Mouse (Mus musculus): ENCODE results near the gene Herpud2. TPM values are rescaled to one million over a fixed set of nuclear protein-coding genes. Genes with fewer than 3 reads are reported as not detected.
"Not testable (repeated sequence)": the region's sequence is repeated elsewhere in the genome, so short reads cannot be mapped to it uniquely, and the experiment has no call there.

The Herpud2 gene
- polyA plus RNA-seq, 1 experiment: 14.7 TPM

DNA sequence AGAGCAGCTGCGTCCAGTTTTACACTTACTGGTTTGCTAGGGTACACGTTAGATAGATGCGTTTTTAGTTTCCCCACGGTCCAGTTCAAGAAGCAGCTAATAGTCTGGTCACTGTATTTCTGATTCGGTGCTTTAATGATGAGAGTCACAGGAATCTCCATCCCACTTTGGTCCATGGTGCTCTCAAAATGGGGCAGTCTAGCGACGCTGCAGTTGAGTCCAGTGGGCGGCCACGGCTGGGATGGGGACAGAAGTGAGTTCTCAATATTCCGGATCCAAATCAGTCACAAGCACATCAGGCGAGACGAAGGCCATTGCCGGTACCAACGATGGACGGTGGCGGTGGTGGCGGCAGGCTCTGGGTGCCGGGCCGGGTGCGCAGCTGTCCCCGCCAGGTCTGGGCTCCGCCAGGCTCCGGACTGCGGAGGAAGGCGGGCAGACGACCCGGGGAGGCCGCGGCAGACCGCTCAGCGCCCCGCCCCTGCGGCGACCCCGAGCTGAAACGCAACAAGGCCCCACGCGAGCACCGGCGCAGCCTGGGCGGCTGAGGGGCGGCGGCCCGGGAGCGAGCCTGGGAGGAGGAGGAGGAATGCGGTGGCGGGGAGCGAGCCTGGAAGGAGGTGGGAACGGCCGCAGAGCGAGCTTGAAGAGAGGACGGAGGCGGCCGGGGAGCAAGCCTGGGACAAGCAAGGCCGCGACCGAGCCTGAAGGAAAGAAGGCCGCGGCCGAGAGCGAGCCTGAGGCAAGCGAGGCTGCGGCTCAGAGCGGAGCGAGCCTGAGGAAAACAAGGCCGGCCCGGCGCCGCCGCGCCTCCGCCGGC lies 619 bp downstream of the Herpud2 start:
- WGBS: under 1% methylated on average over 73 of the region's 73 CpGs
- no peak for DNase-seq (ENCODE audit: low read depth, low spot score)

DNA sequence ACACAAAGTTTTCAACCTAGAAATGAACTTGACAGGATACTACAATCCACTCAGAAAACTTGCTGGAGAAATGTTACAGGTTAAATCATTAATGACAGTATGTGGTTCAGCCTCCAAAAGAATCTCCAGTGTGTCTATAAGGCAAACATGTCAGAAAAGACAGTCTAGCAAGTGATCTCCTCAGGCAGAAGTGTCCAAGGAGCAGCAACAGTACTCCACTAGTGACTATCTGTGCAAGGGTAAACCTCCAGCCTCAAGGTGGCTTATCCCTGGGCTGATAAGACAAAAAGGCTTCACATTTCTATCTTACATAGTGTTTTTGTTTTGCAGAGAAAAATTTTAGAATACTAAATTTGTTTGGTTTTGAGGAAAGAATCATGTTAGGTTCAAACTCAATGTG lies 2.9 kb downstream of the Herpud2 start:
- no peak for DNase-seq (ENCODE audit: low read depth, low spot score)

DNA sequence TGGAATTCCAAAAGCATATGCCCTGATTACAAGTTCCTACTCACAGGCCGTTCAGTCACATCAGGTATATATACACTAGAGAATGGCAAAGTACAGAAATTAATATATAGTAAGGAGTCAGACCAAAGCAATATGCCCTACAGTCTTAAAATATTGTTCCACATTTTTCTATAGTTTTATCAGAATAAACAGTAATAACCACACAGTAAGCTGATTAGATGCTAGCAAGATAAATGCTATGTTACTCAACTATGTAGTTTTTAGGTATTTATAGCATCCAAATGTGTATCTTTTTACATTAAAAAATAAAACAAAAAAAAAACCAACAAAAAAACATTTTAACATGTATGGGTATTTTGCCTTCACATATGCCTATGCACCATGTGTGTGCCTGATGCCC lies 5.7 kb downstream of the Herpud2 start:
- 87% methylated on average over 1 of the region's 1 CpGs for WGBS
- DNase-seq (ENCODE audit: low read depth, low spot score): no peak

DNA sequence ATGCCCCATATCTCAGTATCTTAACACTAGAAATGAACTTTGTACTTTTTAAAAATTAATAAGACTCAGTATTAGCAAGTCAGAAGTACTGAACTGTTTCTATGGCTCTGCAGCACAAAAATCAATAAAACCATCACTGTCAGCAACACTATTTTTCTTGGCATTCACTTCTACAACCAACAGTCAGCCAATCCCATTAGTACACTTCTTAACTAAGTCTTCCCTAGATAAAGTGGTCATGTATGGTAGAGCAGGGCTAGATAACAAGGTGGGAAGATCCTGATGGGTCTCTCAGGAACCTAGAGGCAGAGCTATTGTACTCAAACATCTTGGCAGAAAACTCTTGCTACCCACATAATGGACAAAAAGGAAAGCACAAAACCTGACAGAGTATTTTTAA lies 7.7 kb downstream of the Herpud2 start:
- DNase-seq (ENCODE audit: low read depth, low spot score): no peak

DNA sequence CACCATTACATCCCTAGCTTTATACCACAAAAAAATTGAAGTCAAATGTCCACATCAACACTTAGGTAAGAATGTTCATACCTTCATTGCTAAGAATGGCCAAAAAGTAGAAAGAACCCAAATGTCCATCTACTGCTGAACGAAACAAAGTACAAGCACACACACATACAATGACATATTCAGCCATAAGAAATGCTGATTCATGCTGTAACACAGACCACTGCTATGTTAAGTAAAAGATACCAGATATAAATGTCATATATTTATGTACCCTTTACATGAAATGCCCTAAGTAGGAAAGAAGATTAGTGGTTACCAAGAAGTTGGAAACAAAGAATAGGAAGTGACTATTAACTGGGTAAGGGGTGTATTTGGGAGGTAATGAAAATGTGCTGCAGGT lies 8.6 kb downstream of the Herpud2 start:
- 91% methylated on average over 1 of the region's 1 CpGs for WGBS
- no peak for DNase-seq (ENCODE audit: low read depth, low spot score)

DNA sequence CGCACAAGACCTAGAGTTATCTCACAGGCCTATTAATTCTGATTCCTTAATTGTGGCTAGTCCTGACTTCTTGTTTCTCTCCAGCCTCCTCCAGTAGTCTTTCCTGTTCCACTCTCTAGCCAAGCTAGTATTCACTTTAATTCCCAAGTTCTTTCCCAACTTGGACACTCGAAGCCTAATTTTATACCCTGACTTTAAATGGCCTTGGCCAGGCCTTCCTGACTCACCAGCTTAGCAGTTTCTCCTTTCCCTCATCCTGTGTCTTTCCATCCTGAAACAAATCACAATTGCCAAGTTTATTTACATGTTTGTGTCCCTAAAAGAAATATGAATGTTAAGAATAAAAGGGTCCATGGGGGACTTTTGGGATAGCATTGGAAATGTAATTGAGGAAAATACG lies 9.6 kb downstream of the Herpud2 start:
- 85% methylated on average over 3 of the region's 3 CpGs for WGBS
- DNase-seq (ENCODE audit: low read depth, low spot score): no peak

DNA sequence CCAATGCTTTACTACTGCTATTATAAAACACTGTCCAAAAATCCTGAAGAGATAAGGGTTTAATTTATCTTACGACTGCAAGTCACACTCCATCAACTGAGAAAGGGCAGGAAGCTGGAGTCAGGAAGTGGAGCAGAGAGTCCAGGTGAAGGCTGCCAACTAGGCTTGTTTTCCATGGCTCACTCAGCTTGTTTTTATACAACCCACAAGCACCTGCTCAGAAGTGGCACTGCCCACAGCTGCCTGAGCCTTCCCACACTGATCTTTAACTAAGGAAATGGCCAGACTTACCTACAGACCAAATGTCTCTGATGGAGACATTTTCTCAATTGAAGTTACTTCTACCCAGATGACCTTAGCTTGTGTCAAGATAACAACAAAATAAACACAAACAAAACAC lies 11.3 kb downstream of the Herpud2 start:
- no peak for DNase-seq (ENCODE audit: low read depth, low spot score)
- 29% methylated on average over 1 of the region's 1 CpGs for WGBS

DNA sequence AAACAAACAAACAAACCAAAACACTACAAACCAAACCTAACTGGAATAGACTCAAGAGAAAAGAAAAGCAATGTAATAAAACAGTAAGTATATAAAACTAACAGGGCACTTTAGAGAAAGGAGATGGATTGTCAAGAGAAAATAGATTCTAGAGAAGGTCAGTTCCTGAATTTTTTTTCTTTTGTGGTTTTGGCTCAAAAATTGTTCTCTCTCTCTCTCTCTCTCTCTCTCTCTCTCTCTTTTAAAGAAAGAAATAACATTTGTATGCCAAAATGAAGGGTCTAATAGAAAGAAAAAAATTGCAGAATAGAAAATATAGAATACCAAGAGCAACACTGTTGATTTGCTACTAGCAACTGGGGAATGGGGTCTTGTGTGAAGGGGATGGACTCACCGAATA lies 12.7 kb downstream of the Herpud2 start:
- 91% methylated on average over 1 of the region's 1 CpGs for WGBS
- DNase-seq (ENCODE audit: low read depth, low spot score): no peak

DNA sequence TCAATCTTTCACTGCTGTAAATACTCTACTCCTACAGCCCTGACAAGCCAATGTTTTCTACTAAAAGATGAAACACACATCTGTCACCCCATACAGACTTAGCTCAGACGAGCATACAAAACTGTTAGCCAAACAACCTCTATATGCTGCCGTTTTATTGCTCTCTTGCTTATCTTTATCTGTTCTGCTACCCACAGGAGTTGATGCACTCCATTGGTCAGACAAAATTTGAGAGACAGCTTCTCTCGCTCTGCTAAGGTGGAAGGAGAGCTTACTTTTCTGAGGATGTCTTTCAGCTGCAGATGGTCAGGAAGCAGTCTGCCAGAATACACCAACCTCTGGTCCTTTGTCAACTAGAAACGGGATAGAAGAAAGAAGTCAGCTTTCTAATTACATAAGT lies 18.7 kb downstream of the Herpud2 start:
- no peak for DNase-seq (ENCODE audit: low read depth, low spot score)
- 42% methylated on average over 4 of the region's 4 CpGs for WGBS

DNA sequence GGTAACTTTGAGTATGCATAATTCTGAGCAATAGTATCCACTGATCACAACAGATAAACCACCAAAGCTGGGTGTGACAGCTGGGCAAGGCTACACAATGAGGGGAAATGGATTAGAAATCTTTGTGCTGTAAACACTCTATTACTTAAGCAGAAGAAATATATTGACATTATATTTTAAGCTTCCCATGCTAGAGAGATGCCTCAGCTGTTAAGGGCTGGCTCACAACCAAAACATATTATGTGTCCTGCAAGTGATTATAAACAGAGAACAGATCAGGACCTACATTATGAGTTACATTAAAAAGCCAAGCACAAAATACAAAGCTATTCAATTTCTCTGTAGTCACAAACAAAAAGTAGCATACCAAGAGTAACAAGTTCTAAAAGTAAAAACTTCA lies 19.4 kb downstream of the Herpud2 start:
- no peak for DNase-seq (ENCODE audit: low read depth, low spot score)

DNA sequence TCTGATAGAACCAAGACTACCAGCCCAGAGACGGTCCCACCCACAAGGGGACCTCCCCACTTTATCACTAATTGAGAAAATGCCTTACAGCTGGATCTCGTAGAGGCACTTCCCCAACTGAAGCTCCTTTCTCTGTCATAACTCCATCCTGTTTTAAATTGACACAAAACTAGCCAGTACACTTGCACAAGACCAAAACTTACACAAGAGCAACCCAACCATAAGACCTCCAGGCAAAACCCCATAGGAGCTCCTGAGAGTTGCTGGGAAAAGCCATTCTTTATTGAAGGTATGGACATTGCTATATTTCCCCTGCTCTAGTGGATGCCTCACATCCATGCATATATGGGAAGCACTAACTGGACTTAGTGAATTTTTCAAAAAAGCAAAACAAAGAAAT lies 27.6 kb downstream of the Herpud2 start:
- 86% methylated on average over 2 of the region's 2 CpGs for WGBS
- no peak for DNase-seq (ENCODE audit: low read depth, low spot score)

DNA sequence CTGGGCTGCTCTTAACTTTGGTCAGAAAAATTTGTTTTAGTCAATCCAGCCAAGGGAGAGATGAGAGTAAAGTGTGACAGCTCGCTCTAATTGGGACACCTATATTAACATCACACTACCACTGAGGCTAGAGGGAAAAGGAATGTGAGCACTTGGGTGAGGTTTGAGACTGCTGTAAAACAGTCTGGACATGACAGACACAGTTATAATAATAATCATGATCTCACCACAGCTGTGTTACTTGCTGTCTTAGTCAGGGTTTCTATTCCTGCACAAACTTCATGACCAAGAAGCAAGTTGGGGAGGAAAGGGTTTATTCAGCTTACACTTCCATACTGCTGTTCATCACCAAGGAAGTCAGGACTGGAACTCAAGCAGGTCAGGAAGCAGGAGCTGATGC lies 28.0 kb downstream of the Herpud2 start:
- DNase-seq (ENCODE audit: low read depth, low spot score): not testable (repeated sequence)
- 97% methylated on average over 1 of the region's 1 CpGs for WGBS

DNA sequence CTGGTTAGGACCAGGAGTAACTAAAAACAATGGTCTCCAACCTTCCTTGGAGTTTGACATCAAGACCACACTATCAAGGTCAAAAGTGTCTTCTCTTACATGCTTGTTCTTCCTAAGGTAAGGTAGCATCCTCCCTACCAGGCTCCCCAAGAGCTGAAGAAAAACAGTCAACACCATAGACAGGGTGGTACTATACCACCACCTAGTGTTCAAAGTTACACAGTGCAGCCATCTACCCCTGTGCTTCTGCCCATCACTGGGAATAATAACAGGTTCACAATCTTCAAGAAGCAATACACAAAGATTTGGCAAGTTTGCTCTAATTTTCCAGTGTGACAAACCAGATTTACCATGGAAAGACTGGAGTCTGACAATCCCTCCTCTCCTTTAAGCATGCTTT lies 47.0 kb downstream of the Herpud2 start:
- no peak for DNase-seq (ENCODE audit: low read depth, low spot score)

DNA sequence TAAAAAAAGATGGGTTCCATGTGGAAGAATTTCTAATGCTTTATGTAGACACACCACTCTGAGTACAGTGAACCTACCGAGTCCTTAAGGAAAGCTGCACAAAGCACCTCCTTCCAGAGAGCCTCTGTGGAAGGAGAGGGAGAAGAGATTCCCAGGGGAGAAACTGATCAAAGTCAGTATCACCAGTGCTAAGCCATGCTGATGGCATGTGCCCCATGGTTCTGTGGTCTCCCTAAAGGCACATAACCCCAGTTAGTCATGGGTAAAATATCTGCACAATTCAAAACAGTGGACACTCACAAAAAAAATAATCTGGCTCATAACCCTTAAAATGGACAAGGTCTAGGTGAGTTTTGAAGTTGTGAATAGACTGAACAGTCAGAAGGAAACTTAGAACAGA lies 48.7 kb downstream of the Herpud2 start:
- no peak for DNase-seq (ENCODE audit: low read depth, low spot score)
- WGBS: 89% methylated on average over 1 of the region's 1 CpGs

DNA sequence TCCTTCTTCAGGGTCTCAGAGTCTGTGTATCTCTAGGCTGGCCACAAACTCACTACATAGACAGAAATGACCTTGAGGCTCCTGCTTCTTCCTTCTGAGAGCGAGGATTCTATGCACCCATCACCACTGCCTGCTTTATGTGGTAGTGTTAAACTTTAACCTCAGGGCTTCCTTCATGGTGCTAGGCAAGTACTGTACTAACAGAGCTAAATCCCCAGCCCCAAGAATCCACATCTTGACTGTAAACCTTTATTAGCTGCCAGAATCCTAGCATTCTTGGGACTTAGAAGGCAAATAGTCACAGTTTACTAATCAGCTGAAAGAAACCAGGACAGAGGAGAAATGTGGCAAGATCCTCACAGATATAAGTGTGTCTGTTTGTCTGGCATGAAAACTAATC lies 60.8 kb downstream of the Herpud2 start:
- DNase-seq (ENCODE audit: low read depth, low spot score): no peak
- WGBS: 16% methylated on average over 1 of the region's 1 CpGs

DNA sequence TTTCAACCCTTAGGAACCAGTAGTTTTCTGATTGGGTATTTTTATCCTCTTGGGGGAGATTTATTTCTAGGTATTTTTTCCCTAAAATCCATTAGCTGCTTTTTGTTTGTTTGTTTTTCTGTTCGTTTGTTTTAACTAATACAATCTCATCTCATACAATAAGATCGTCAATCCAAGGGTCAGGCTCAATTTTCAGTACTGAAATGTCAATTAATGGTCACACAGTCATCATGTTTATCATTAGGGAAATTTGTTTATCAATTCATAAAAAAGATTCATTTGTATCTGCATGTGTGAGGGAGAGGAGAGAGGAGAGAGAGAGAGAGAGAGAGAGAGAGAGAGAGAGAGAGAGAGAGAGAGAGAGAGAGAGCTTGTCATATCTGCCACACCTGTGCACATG lies 62.5 kb downstream of the Herpud2 start, which contains the start of gene Gm10181:
Gene Gm10181, plus strand, starts transcription at position 301 of the 400 bp plus-strand sequence.
- WGBS: 65% methylated on average over 2 of the region's 2 CpGs
- DNase-seq (ENCODE audit: low read depth, low spot score): no peak

DNA sequence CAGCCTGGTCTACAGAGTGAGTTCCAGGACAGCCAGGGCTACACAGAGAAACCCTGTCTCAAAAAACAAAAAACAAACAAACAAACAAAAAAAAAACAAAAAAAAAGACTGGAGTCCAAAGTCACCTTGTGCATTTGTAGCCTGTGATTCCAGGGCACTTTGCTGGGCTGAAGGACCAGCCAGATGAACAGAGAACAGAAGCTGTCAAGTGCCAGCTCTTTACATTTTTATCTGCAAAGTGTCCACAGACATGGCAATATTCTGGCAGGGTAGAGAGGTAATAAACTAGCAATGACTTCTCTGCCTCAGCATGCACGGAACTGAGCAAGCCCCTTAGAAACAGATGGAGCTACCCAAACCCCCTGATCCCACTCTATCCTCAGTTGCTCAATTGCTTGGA lies 75.1 kb downstream of the Herpud2 start:
- no peak for DNase-seq (ENCODE audit: low read depth, low spot score)
- WGBS: 54% methylated on average over 1 of the region's 1 CpGs

DNA sequence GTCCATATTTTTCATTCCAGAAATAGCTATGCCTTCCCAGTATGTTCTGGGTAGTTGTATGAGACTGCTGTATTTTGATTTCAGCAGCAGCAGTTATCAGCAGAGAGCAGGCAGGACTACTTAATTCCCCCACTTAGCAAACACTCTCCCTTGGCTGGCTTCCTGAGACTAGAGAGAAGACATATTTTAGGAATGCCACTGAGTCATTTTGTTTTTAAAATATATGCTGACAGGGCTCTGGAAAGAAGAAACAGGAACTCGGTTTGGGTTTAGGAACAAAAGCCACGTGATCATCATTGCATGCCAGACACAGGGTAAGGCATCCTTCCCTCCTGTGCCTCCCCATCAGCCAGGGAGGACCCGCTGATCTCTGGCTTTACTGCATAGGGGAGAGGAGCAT lies 75.6 kb downstream of the Herpud2 start:
- no peak for DNase-seq (ENCODE audit: low read depth, low spot score)
- whole genome bisulfite sequencing: 43% methylated on average over 3 of the region's 3 CpGs

DNA sequence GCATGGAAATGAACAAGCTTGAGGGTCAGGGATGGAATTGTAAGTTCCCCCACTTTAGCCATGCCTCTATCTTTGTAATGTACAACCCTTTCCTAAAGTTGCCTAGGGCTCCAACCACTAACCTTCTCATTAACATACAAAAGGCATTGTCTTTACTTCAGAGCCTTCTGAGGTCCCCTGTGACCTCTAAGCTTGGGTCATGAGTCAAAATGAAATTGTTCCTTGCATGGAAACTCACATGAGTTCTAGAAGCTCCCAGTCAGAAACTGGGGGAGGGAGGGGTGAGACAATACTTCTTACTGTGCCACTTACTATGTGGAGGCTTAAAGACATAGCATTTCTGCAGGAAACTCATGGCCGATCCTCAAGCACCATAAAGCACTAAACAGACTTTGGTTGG lies 79.0 kb downstream of the Herpud2 start:
- DNase-seq (ENCODE audit: low read depth, low spot score): no peak
- WGBS: 83% methylated on average over 1 of the region's 1 CpGs

DNA sequence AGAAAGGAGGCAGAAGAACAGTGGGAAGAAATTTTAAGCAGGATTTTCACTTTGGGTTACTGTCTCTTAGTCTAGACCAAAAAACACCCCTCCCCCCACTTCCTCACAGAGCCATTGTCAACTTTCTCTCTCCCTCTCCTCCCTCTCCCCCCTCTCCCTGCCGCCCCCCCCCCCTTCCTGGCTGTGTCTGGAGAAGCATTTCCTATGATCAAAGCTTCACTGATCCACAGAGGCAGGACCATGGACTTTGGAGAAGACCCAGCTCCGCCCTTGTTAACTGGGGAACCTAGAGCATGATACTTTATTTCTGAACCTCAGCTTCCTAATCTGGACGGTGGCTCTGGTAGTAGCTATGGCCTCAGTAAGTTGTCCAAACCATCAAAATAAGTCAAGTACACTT lies 92.9 kb downstream of the Herpud2 start:
- DNase-seq (ENCODE audit: low read depth, low spot score): no peak
- 53% methylated on average over 2 of the region's 3 CpGs for WGBS

All from large intestine, adult 2 months (tissue).